Mouse (Mus musculus) CH12.LX (cell line): ENCODE results near the gene Ddx10.

Experiments
- CTCF ChIP-seq, 2 experiments: IDR thresholded peaks in 1 of 2; conservative IDR thresholded peaks in 1 of 2; 2 replicates each; pipeline ENCODE4 v1.5.1; 2011 to 2012; ENCODE audit warnings: low read depth in 2 of 2, low read length in 2 of 2, improper control_type of control experiment in 1 of 2, inconsistent platforms in 1 of 2, mild to moderate bottlenecking in 1 of 2, moderate library complexity in 1 of 2
- ELF1 ChIP-seq: IDR thresholded peaks from 2 replicates; pipeline ENCODE4 v1.6.1; 2014; ENCODE audit warnings: low read depth, mild to moderate bottlenecking, inconsistent platforms, low read length, improper control_type of control experiment
- EP300 ChIP-seq: IDR thresholded peaks from 2 replicates; pipeline ENCODE4 v1.6.1; 2011; ENCODE audit warnings: low read length, improper control_type of control experiment
- ETS1 ChIP-seq: conservative IDR thresholded peaks from 2 replicates; pipeline ENCODE4 v1.6.1; 2012; ENCODE audit warnings: low read depth, mild to moderate bottlenecking, inconsistent platforms, low read length, improper control_type of control experiment, moderate library complexity
- HCFC1 ChIP-seq: IDR thresholded peaks from 2 replicates; pipeline ENCODE4 v1.6.1; 2012; ENCODE audit warnings: low read depth, mild to moderate bottlenecking, inconsistent platforms, low read length, improper control_type of control experiment
- PAX5 ChIP-seq: IDR thresholded peaks from 2 replicates; pipeline ENCODE4 v1.6.1; 2012; ENCODE audit warnings: low read length, inconsistent platforms, mixed read lengths
- POLR2A ChIP-seq: IDR thresholded peaks from 2 replicates; pipeline ENCODE4 v1.6.1; 2011; ENCODE audit warnings: low read depth, mild to moderate bottlenecking, improper control_type of control experiment, low read length
- RAD21 ChIP-seq: IDR thresholded peaks from 2 replicates; pipeline ENCODE4 v1.6.1; 2011; ENCODE audit warnings: low read depth, mild to moderate bottlenecking, low read length, improper control_type of control experiment, moderate library complexity
- SMC3 ChIP-seq: IDR thresholded peaks from 2 replicates; pipeline ENCODE4 v1.6.1; 2011; ENCODE audit warnings: low read depth, low read length, improper control_type of control experiment
- TCF12 ChIP-seq: IDR thresholded peaks from 2 replicates; pipeline ENCODE4 v1.6.1; 2014; ENCODE audit warnings: low read depth, mild to moderate bottlenecking, inconsistent platforms, low read length, improper control_type of control experiment
- USF1 ChIP-seq: IDR thresholded peaks from 2 replicates; pipeline ENCODE4 v1.6.1; 2014; ENCODE audit warnings: low read depth, mild to moderate bottlenecking, inconsistent platforms, low read length, improper control_type of control experiment
- ZC3H11A ChIP-seq: IDR thresholded peaks from 2 replicates; pipeline ENCODE4 v1.6.1; 2012; ENCODE audit warnings: low read depth, mild to moderate bottlenecking, inconsistent platforms, low read length, improper control_type of control experiment
- ZMIZ1 ChIP-seq: IDR thresholded peaks from 2 replicates; pipeline ENCODE4 v1.6.1; 2012; ENCODE audit warnings: low read depth, mild to moderate bottlenecking, inconsistent platforms, low read length, improper control_type of control experiment
- ZNF384 ChIP-seq: IDR thresholded peaks from 2 replicates; pipeline ENCODE4 v1.6.1; 2012; ENCODE audit warnings: low read depth, low read length, improper control_type of control experiment, inconsistent platforms

- TF ChIP-seq CTCF (conservative IDR thresholded peaks at IDR 0.05 in 1 of 2, IDR thresholded peaks at IDR 0.05 in 1 of 2; ENCODE audit: low read depth in 2 of 2, low read length in 2 of 2) (no peak), ZC3H11A (no peak), POLR2A (no peak), TCF12 (no peak), SMC3 (no peak), EP300 (no peak), ZMIZ1 (no peak), HCFC1 (no peak), ETS1 (no peak), RAD21 (no peak), ELF1 (no peak), ZNF384 (no peak), PAX5 (no peak), USF1 (no peak)
These were observed 24.9 kb upstream of the Ddx10 start for GRCm38 (mm10) chr9:53272714-53273113.
